Mouse (Mus musculus): ENCODE results near the gene Kpna7. TPM values are rescaled to one million over a fixed set of nuclear protein-coding genes. Genes with fewer than 3 reads are reported as not detected.
"Not testable (repeated sequence)": the region's sequence is repeated elsewhere in the genome, so short reads cannot be mapped to it uniquely, and the experiment has no call there.

Gene Kpna7
- total and polyA plus RNA-seq, 3 experiments, result 0.35 to 2.2 TPM; not detected in 1

- TF ChIP-seq POLR2A (IDR thresholded peaks at IDR 0.05; ENCODE audit: control insufficient read depth in 1 of 2, insufficient read depth in 1 of 2, low read depth in 1 of 2, low read length in 2 of 2, poor library complexity in 1 of 2) (0 out of 4 replicates have a peak, but pooled peaks of 1 of the 2 experiments have one; percentile 36), RAD21 (IDR thresholded peaks at IDR 0.05; ENCODE audit: low read depth, low read length) (peak; percentile 3), CTCF (IDR thresholded peaks at IDR 0.05 in 2 of 3, conservative IDR thresholded peaks at IDR 0.05 in 1 of 3; ENCODE audit: control insufficient read depth in 1 of 3, insufficient read depth in 1 of 3, low read depth in 2 of 3, low read length in 3 of 3, poor library complexity in 1 of 3, severe bottlenecking in 1 of 3) (peak in 2 of 3 experiments; percentile 5 to 57; a peak in 2 of 6 replicates)
- Histone ChIP-seq H3K79me2 (ENCODE audit: control insufficient read depth, insufficient read depth, low read length, poor library complexity) (peaks cover 19% of the 10 kb centered on the region), H3K36me3 (ENCODE audit: control insufficient read depth in 1 of 2, insufficient read depth in 2 of 2, low read length in 2 of 2) (peaks cover 5 to 19% of the 10 kb centered on the region in 2 experiments)
- not testable (repeated sequence) for H3K4me1 ChIP-seq (ENCODE audit: control insufficient read depth in 1 of 2, insufficient read depth in 2 of 2, low read length in 2 of 2); H3K27me3 ChIP-seq (ENCODE audit: control insufficient read depth in 1 of 2, insufficient read depth in 2 of 2, low read length in 2 of 2); H3K9ac ChIP-seq (ENCODE audit: control insufficient read depth, low read depth, low read length, poor library complexity, severe bottlenecking); H3K4me3 ChIP-seq (ENCODE audit: control insufficient read depth in 1 of 2, insufficient read depth in 1 of 2, low read depth in 2 of 2, low read length in 2 of 2); DNase-seq (ENCODE audit: low read depth, low spot score); H3K27ac ChIP-seq (ENCODE audit: control insufficient read depth, low read depth, low read length); H3K9me3 ChIP-seq (replicated peaks; ENCODE audit: insufficient read depth, low read length)
Observed at GRCm38 (mm10) chr5:145133275-145133674, 49.4 kb upstream of the Kpna7 start.

GRCm38 (mm10) chr5:145130995-145131394, 47.2 kb upstream of the Kpna7 start:
- peak in 1 of 2 experiments; percentile 0; a peak in 1 of 4 replicates for TF ChIP-seq POLR2A (IDR thresholded peaks at IDR 0.05; ENCODE audit: control insufficient read depth in 1 of 2, insufficient read depth in 1 of 2, low read depth in 1 of 2, low read length in 2 of 2, poor library complexity in 1 of 2)
- TF ChIP-seq USF2 (IDR thresholded peaks at IDR 0.05; ENCODE audit: borderline replicate concordance in 1 of 2, insufficient read depth in 1 of 2, low read depth in 1 of 2, low read length in 2 of 2), result no peak
- Histone ChIP-seq H3K4me3 (ENCODE audit: control insufficient read depth in 1 of 2, insufficient read depth in 1 of 2, low read depth in 2 of 2, low read length in 2 of 2) (no peak overlapping the region), H3K27ac (ENCODE audit: control insufficient read depth, low read depth, low read length) (no peak overlapping the region), H3K79me2 (ENCODE audit: control insufficient read depth, insufficient read depth, low read length, poor library complexity) (no peaks in the 10 kb centered on the region), H3K9me3 (replicated peaks; ENCODE audit: insufficient read depth, low read length) (no peaks in the 10 kb centered on the region), H3K4me1 (ENCODE audit: control insufficient read depth in 1 of 2, insufficient read depth in 2 of 2, low read length in 2 of 2) (no peaks in the 10 kb centered on the region), H3K9ac (ENCODE audit: control insufficient read depth, low read depth, low read length, poor library complexity, severe bottlenecking) (no peak overlapping the region), H3K27me3 (ENCODE audit: control insufficient read depth in 1 of 2, insufficient read depth in 2 of 2, low read length in 2 of 2) (no peaks in the 10 kb centered on the region), H3K36me3 (ENCODE audit: control insufficient read depth in 1 of 2, insufficient read depth in 2 of 2, low read length in 2 of 2) (peaks cover 0 to 21% of the 10 kb centered on the region in 2 experiments; a peak in 2 of 4 replicates)
- DNase-seq (ENCODE audit: low read depth, low spot score), result no peak

GRCm38 (mm10) chr5:145130191-145130590, 46.4 kb upstream of the Kpna7 start:
- no peaks in the 10 kb centered on the region for H3K4me1 ChIP-seq (ENCODE audit: control insufficient read depth in 1 of 2, insufficient read depth in 2 of 2, low read length in 2 of 2)
- no peak overlapping the region for H3K9ac ChIP-seq (ENCODE audit: control insufficient read depth, low read depth, low read length, poor library complexity, severe bottlenecking)
- H3K27ac ChIP-seq (ENCODE audit: control insufficient read depth, low read depth, low read length), result no peak overlapping the region
- H3K4me3 ChIP-seq (ENCODE audit: control insufficient read depth in 1 of 2, insufficient read depth in 1 of 2, low read depth in 2 of 2, low read length in 2 of 2), result no peak overlapping the region
- H3K27me3 ChIP-seq (ENCODE audit: control insufficient read depth in 1 of 2, insufficient read depth in 2 of 2, low read length in 2 of 2), result no peaks in the 10 kb centered on the region
- H3K36me3 ChIP-seq (ENCODE audit: control insufficient read depth in 1 of 2, insufficient read depth in 2 of 2, low read length in 2 of 2), result peaks cover 0 to 22% of the 10 kb centered on the region in 2 experiments; a peak in 2 of 4 replicates
- no peaks in the 10 kb centered on the region for H3K79me2 ChIP-seq (ENCODE audit: control insufficient read depth, insufficient read depth, low read length, poor library complexity)
- no peak for TF ChIP-seq ZKSCAN1 (IDR thresholded peaks at IDR 0.05; ENCODE audit: low read depth, low read length)
- TF ChIP-seq ZC3H11A (IDR thresholded peaks at IDR 0.05; ENCODE audit: low read depth, low read length), result no peak
- TF ChIP-seq ZMIZ1 (IDR thresholded peaks at IDR 0.05; ENCODE audit: low read depth, low read length), result no peak
- TF ChIP-seq MEF2A (IDR thresholded peaks at IDR 0.05; ENCODE audit: extremely low read depth, insufficient replicate concordance, low read depth, low read length, poor library complexity, severe bottlenecking), result no peak
- TF ChIP-seq NELFE (IDR thresholded peaks at IDR 0.05; ENCODE audit: low read depth, low read length), result no peak
- TF ChIP-seq POLR2AphosphoS2 (IDR thresholded peaks at IDR 0.05; ENCODE audit: low read length), result no peak; the same call in 1 of the 2 replicates
- no peak for TF ChIP-seq GABPA (IDR thresholded peaks at IDR 0.05; ENCODE audit: low read depth, low read length)
- no peak for TF ChIP-seq TBP (IDR thresholded peaks at IDR 0.05; ENCODE audit: low read depth, low read length)
- TF ChIP-seq BHLHE40 (IDR thresholded peaks at IDR 0.05; ENCODE audit: borderline replicate concordance, low read depth, low read length), result no peak
- no peak for TF ChIP-seq JUND (IDR thresholded peaks at IDR 0.05; ENCODE audit: low read depth, low read length)
- no peak for TF ChIP-seq E2F4 (IDR thresholded peaks at IDR 0.05; ENCODE audit: borderline replicate concordance, low read depth, low read length)
- no peaks in the 10 kb centered on the region for H3K9me3 ChIP-seq (replicated peaks; ENCODE audit: insufficient read depth, low read length)
- no peak for DNase-seq (ENCODE audit: low read depth, low spot score)

- H3K4me3 ChIP-seq (ENCODE audit: control insufficient read depth in 1 of 2, insufficient read depth in 1 of 2, low read depth in 2 of 2, low read length in 2 of 2); H3K27me3 ChIP-seq (ENCODE audit: control insufficient read depth in 1 of 2, insufficient read depth in 2 of 2, low read length in 2 of 2); H3K27ac ChIP-seq (ENCODE audit: control insufficient read depth, low read depth, low read length); H3K9me3 ChIP-seq (replicated peaks; ENCODE audit: insufficient read depth, low read length); DNase-seq (ENCODE audit: low read depth, low spot score); H3K9ac ChIP-seq (ENCODE audit: control insufficient read depth, low read depth, low read length, poor library complexity, severe bottlenecking); H3K4me1 ChIP-seq (ENCODE audit: control insufficient read depth in 1 of 2, insufficient read depth in 2 of 2, low read length in 2 of 2); H3K79me2 ChIP-seq (ENCODE audit: control insufficient read depth, insufficient read depth, low read length, poor library complexity): not testable (repeated sequence)
- H3K36me3 ChIP-seq (ENCODE audit: control insufficient read depth in 1 of 2, insufficient read depth in 2 of 2, low read length in 2 of 2), result peaks cover 0 to 18% of the 10 kb centered on the region in 2 experiments; a peak in 2 of 4 replicates
Observed at GRCm38 (mm10) chr5:145129773-145130172, 45.9 kb upstream of the Kpna7 start.

All from MEL (cell line).